Mouse (Mus musculus) hindbrain, embryonic 16.5 days (tissue): ENCODE data around the gene Olfr90. TPM values are rescaled to one million over a fixed set of nuclear protein-coding genes. Genes with fewer than 3 reads are reported as not detected.

ENCODE experiments used
- polyA plus RNA-seq: library from polyadenylated mRNA; unstranded; fragments of >200 nt; fragmentation: Nextera tagmentation; extraction: Ambion mirVana; gene quantifications from 2 replicates; pipeline ENCODE4 v1.2.1, GENCODE M21; 2015

The Olfr90 gene
- polyA plus RNA-seq, 1 experiment from 2014 or later = 0.09 TPM

Other genes starting within 250 kb of the Olfr90 start
- 0.90 and 1.1 TPM in 2 replicates for gene Trim15, start 221.3 kb downstream of the Olfr90 start, polyA plus RNA-seq
- 0.78 and 1.2 TPM in 2 replicates for gene Trim10, start 218.9 kb downstream of the Olfr90 start, polyA plus RNA-seq
- gene Trim40, start 198.4 kb downstream of the Olfr90 start, polyA plus RNA-seq = 0.08 TPM in 1 of 2 replicates, not detected in the other
- gene Trim31, start 190.4 kb downstream of the Olfr90 start, polyA plus RNA-seq = not detected in 2 replicates
- gene Rnf39, start 145.6 kb downstream of the Olfr90 start, polyA plus RNA-seq = 1.6 and 2.6 TPM in 2 replicates
- gene Ppp1r11, start 136.8 kb downstream of the Olfr90 start, polyA plus RNA-seq = 156 and 165 TPM in 2 replicates
- 48.8 and 51.7 TPM in 2 replicates for gene Znrd1, start 129.9 kb downstream of the Olfr90 start, polyA plus RNA-seq
- gene Znrd1as, start 129.9 kb downstream of the Olfr90 start, polyA plus RNA-seq = 4.5 and 5.6 TPM in 2 replicates
- 0.36 and 0.50 TPM in 2 replicates for gene 2410137M14Rik, start 107.3 kb downstream of the Olfr90 start, polyA plus RNA-seq
- gene H2-M5, start 99.0 kb downstream of the Olfr90 start, polyA plus RNA-seq = 2.4 and 2.6 TPM in 2 replicates
- 206 and 224 TPM in 2 replicates for gene Zfp57, start 87.3 kb downstream of the Olfr90 start, polyA plus RNA-seq
- 1.6 and 1.9 TPM in 2 replicates for gene Mog, start 65.1 kb downstream of the Olfr90 start, polyA plus RNA-seq
- 82.9 and 85.5 TPM in 2 replicates for gene Gabbr1, start 42.5 kb downstream of the Olfr90 start, polyA plus RNA-seq
- gene Olfr91, start 9.8 kb upstream of the Olfr90 start, polyA plus RNA-seq = not detected in 2 replicates
- not detected in 2 replicates for gene Olfr92, start 31.6 kb upstream of the Olfr90 start, polyA plus RNA-seq
- not detected in 2 replicates for gene Olfr93, start 73.0 kb upstream of the Olfr90 start, polyA plus RNA-seq
- gene Ubd, start 105.4 kb upstream of the Olfr90 start, polyA plus RNA-seq = not detected in 2 replicates
- 0.20 TPM in 1 of 2 replicates, not detected in the other for gene Olfr94, start 112.5 kb upstream of the Olfr90 start, polyA plus RNA-seq
- gene Olfr95, start 124.6 kb upstream of the Olfr90 start, polyA plus RNA-seq = not detected in 2 replicates
- not detected in 2 replicates for gene Olfr96, start 131.6 kb upstream of the Olfr90 start, polyA plus RNA-seq
- gene Olfr97, start 148.8 kb upstream of the Olfr90 start, polyA plus RNA-seq = not detected in 2 replicates
- gene Olfr98, start 175.2 kb upstream of the Olfr90 start, polyA plus RNA-seq = not detected in 2 replicates
- gene H2-M3, start 181.7 kb upstream of the Olfr90 start, polyA plus RNA-seq = 1.5 and 1.6 TPM in 2 replicates
- not detected in 2 replicates for gene Olfr99, start 195.0 kb upstream of the Olfr90 start, polyA plus RNA-seq
- gene Olfr101, start 215.8 kb upstream of the Olfr90 start, polyA plus RNA-seq = not detected in 2 replicates
- gene Olfr102, start 228.6 kb upstream of the Olfr90 start, polyA plus RNA-seq = not detected in 2 replicates